Mouse (Mus musculus): ENCODE measurements around the gene Sh3bp5.

- TF ChIP-seq GATA1 (IDR thresholded peaks at IDR 0.05; ENCODE audit: borderline replicate concordance, low read length) (no peak), FLI1 (IDR thresholded peaks at IDR 0.05; ENCODE audit: low read length) (no peak)
Measured at GRCm38 (mm10) chr14:31420985-31421384, 14.9 kb downstream of the Sh3bp5 start.
